Mouse (Mus musculus): Measurements from ENCODE around the gene Vamp1. TPM values are rescaled to one million over a fixed set of nuclear protein-coding genes. Genes with fewer than 3 reads are reported as not detected.

Vamp1 gene
- 10 to 100 TPM; 49.3 to 62.7 TPM for total RNA-seq (2021)
- long read RNA-seq, experiment 1, transcript Vamp1-201 (5 exons, 2,772 nt), result major isoform, 5 of 10 reads
- long read RNA-seq, experiment 1, partial matches to known transcripts, result 0 of 10 reads
- long read RNA-seq, experiment 1, other reads (novel, unspliced or antisense), result 3 of 10 reads
- long read RNA-seq, experiment 2, transcript Vamp1-201 (5 exons, 2,772 nt), result major isoform, 5 of 15 reads
- long read RNA-seq, experiment 2, partial matches to known transcripts, result 1 of 15 reads
- long read RNA-seq, experiment 2, other reads (novel, unspliced or antisense), result 6 of 15 reads

GRCm38 (mm10) chr6:125215148-125215954 is at the start of gene Vamp1:
Gene Vamp1 (plus strand): TSS chr6:125215551.
- DNase-seq (ENCODE audit: low spot score in 2 of 2), result peak; percentile 90 to 98

GRCm38 (mm10) chr6:125166051-125166751 is 49.1 kb upstream of the Vamp1 start, which contains the start of gene Gapdh:
Gene Gapdh (minus strand): TSS chr6:125166467.
- DNase-seq (ENCODE audit: low spot score in 2 of 2), result no peak

- DNase-seq (ENCODE audit: low spot score in 2 of 2), result no peak
These were observed 48.3 kb upstream of the Vamp1 start for GRCm38 (mm10) chr6:125166861-125167650.

GRCm38 (mm10) chr6:125168086-125168485 is 47.3 kb upstream of the Vamp1 start:
- DNase-seq (ENCODE audit: low spot score in 2 of 2), result no peak

DNA sequence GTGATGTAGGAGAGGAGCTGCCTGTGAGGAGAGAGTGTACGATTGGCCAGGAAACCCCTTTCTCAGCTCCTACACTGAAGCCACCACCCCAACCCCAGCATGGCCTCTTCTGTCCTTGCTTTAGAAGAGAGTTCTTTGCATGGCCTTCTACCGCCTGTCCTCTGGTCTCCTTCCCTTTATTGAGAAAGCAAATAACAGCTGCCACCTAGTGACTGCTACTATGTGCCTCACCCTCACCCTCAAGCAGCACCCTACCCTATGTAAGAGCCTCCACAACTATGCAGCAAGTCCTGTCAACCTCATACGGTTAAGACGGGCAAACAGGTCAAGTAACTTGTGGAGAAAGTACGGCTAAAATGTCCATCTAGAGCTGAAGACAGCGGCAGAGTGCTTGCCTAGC is 45.2 kb upstream of the Vamp1 start:
- no peak for DNase-seq (ENCODE audit: low spot score in 2 of 2)

DNA sequence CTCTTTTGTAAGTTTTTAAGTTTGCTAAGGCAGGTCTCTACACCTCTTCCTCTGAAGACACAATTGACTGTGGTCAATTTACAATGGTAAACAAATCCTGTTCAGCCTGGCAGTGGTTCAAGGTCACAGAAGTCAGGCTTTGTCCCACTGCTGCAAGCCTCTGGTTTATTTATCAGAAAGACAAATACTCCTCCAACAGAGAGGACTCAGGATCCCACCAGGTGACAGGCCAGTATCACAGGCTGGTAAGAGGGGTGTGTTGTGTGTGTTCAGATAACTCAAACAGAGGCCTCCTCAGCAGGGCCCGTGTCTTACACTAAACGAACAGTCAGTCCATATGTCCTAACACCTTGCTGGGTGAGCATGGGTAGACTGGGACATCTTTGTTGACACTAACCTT is 42.9 kb upstream of the Vamp1 start:
- DNase-seq (ENCODE audit: low spot score in 2 of 2), result no peak

- DNase-seq (ENCODE audit: low spot score in 2 of 2), result no peak
These were observed 42.1 kb upstream of the Vamp1 start for GRCm38 (mm10) chr6:125173256-125173655.

- no peak for DNase-seq (ENCODE audit: low spot score in 2 of 2)
These were observed 39.9 kb upstream of the Vamp1 start for GRCm38 (mm10) chr6:125175469-125175868.

GRCm38 (mm10) chr6:125179601-125180000 is 35.8 kb upstream of the Vamp1 start:
- DNase-seq (ENCODE audit: low spot score in 2 of 2), result no peak

DNA sequence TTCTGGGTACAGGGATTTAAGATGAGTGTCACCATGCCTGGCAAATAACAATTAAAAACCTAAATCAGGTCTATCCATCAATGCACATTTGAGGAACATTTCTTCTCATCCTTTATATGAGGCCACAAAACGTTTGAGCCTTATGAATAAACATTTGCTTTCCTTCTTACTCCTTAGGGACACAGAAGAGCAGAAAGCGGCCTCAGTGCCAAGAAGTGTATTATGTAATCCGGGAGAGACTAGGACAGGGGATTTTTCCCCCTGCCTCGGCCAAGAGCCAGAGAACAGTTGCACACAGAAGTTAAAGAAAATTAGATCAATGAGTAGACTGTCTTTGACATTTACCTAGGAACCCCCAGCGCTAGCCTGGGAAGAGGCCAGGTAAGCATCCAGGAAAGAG is 33.2 kb upstream of the Vamp1 start:
- no peak for DNase-seq (ENCODE audit: low spot score in 2 of 2)

DNA sequence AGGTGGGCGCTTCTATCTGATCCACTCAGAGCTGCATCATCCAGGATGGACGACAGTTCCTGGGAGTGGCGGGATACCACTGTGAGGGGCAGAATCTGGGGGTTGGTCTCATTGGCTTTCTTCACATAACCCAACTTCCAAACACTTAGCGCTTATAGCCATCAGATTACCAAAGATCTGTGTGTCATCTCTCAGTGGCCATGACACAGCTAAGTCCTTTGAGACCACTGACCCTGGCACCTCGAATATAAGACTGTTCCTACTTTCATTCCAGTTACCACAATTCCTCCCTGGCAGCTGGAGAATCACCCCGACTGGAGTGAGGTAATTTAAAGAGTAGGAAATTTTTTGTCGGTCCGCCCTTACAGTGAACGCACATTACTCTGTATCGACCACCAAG is 29.1 kb upstream of the Vamp1 start:
- no peak for DNase-seq (ENCODE audit: low spot score in 2 of 2)

- no peak for DNase-seq (ENCODE audit: low spot score in 2 of 2)
These were observed 24.5 kb upstream of the Vamp1 start for GRCm38 (mm10) chr6:125190816-125191215.

GRCm38 (mm10) chr6:125191332-125192015 is 23.9 kb upstream of the Vamp1 start, which contains the start of the genes Ncapd2 and Mrpl51:
Gene Ncapd2 (minus strand): TSS chr6:125191701.
Gene Mrpl51 (plus strand): TSS chr6:125191801.
- peak; percentile 98 for DNase-seq (ENCODE audit: low spot score in 2 of 2)

DNA sequence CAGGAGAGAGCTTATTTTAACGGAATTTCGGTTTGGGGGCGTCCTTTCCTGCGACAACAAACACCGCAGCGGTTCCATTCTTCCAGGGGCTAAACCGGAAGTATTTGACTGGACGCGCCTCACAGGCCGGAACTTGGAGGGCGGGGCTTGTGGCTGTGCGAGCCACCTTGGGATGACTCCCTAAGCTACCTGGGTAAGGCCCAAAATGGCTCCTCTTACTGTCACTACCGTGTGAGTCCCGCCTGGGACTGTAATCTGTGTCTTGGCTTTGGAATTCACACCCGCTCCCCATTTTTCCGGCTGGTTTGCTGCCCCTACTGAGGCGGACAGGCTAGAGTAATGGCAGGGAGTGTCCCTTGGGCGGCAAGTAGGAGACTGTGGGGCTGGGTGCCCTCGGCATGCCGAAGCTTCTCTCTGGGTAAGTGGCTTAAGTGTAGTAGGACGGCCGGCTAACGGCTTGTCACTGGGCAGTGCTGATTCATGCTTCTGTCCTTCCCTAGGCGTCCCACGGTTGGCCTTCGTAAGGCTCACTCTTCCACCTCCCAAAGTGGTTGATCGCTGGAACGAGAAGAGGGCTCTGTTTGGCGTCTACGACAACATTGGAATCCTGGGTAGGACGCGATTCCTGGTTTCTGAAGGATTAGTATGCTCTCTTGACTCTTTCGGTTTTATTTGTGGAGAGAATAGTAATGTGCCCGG is 23.2 kb upstream of the Vamp1 start:
- peak; percentile 93 to 94 for DNase-seq (ENCODE audit: low spot score in 2 of 2)

DNA sequence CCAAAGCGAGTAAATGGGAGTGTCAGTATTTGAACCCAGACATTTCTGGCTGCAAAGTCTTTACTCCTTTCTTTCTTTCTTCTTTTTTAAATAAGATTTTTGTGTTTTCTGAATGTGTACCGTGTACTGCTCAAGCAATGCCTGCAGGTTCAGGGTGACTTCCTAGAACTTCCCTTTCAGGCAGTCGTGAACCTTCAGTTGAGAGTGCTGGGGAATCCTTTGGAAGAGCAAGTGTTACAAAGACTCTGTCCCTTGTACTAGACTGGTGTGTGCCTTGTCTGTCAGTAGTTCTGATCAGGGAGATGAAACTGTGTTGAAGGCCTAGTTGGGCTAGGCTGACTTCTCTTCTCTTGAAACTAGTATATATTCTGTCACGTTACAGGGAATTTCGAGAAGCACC is 22.5 kb upstream of the Vamp1 start:
- no peak for DNase-seq (ENCODE audit: low spot score in 2 of 2)

- no peak for DNase-seq (ENCODE audit: low spot score in 2 of 2)
These were observed 22.0 kb upstream of the Vamp1 start for GRCm38 (mm10) chr6:125193390-125193789.

DNA sequence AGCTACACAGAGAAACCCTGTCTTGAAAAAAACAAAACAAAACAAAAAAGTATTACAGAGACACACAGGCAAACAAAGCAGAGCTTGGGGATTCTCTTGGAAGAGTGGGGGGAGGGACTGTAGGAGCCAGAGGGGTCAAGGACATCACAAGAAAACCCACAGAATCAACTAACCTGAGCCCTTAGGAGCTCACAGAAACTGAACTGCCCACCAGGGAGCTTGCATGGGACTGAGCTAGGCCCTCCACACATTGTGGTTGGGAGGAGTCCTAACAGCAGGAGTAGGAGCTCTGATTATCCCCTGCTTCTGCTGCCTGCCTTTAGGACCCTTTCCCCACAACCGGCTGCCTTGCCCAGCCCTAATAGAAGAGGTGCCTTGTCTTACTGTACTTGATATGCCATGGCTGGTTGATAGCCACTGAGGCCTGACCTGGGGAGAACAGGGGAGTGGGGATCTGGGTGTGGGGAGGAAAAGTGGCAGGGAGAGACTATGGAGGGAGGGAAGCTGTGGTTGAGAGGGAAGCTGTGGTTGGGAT is 19.7 kb upstream of the Vamp1 start:
- no peak for DNase-seq (ENCODE audit: low spot score in 2 of 2)

GRCm38 (mm10) chr6:125196301-125196700 is 19.1 kb upstream of the Vamp1 start:
- no peak for DNase-seq (ENCODE audit: low spot score in 2 of 2)

GRCm38 (mm10) chr6:125197166-125197565 is 18.2 kb upstream of the Vamp1 start:
- peak in 1 of 2 experiments; percentile 28 for DNase-seq (ENCODE audit: low spot score in 2 of 2)

Data from layer of hippocampus, postnatal 14 days (tissue).